Mouse (Mus musculus): ENCODE measurements at regions not wholly inside any gene's neighbourhood (a gene's known extent, or its start where the extent isn't known, plus 50 kb on each side); places are given as distances from the start of the nearest gene placed in this dataset.
"Not testable (repeated sequence)": the region's sequence is repeated elsewhere in the genome, so short reads cannot be mapped to it uniquely, and the experiment has no call there.

DNA sequence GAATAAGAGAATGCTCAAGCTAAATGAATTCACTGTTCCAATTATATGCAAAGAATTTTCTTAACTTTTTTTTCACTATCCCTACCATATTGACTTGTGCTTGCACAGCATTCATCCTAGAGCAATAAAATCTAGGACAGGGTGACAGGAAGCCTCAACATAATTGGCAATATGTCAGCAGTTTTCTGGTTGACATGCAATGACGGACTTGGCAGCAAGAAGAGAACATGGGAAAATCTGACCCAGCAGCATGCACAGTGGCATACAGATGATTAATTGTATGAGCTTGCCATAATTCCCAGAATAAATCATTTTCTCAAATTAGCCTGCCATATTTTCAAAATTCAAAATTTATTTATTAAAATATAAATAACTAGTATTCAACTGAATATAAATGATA lies 152.7 kb downstream of the Amy2a5 start:
- WGBS: 91% methylated on average over 1 of the region's 1 CpGs
- no peak overlapping the region for H3K9ac ChIP-seq
- no peak overlapping the region for H3K4me3 ChIP-seq
- H3K27ac ChIP-seq: no peak overlapping the region
- H3K4me1 ChIP-seq: no peaks in the 10 kb centered on the region
- no peaks in the 10 kb centered on the region for H3K36me3 ChIP-seq (ENCODE audit: poor library complexity, severe bottlenecking)
- no peak overlapping the region for H3K4me2 ChIP-seq
- H3K27me3 ChIP-seq: no peaks in the 10 kb centered on the region
- no peaks in the 10 kb centered on the region for H3K9me3 ChIP-seq (replicated peaks)
- no peak for ATAC-seq

DNA sequence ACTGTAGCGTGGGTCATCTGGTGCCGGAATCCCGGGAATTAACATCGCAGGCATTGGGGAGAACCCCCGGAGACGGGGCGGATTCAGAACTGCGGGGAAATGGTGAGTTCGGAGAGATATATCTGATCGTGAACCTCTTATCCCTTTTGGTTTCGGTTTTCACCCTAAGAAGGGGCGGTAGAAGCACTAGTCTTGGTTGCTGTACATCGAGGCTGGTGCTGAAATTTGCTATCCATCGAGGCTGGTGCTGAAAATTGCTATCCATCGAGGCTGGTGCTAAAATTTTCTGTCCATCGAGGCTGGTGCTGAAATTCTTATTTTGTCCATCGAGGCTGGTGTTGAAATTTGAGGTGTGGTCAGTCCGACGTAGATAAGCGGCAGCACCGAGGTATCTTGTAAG lies 167.8 kb downstream of the Amy2a5 start:
- H3K4me1 ChIP-seq; H3K27me3 ChIP-seq; H3K4me3 ChIP-seq; H3K27ac ChIP-seq; H3K36me3 ChIP-seq (ENCODE audit: poor library complexity, severe bottlenecking); H3K9me3 ChIP-seq (replicated peaks); H3K9ac ChIP-seq; ATAC-seq; H3K4me2 ChIP-seq: not testable (repeated sequence)
- 87% methylated on average over 21 of the region's 21 CpGs for WGBS

DNA sequence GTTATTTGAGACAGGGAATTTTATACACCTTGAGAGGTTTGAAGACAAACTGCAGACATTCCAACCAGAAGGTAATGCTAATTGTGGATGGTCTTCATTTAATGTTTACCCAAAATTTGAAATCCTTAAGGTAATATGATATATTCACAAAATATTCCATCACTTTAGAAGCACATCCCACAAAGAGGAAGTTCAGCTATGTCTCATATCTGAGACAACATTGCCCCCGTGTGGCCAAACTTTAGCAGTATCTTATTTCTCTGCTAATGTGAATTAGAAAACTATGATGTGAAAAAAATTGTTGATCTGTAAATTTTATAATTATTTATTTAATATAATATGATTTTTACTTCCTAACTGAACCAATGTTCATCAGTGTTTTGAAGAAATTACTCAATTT lies 177.9 kb downstream of the Amy2a5 start:
- H3K36me3 ChIP-seq (ENCODE audit: poor library complexity, severe bottlenecking): no peaks in the 10 kb centered on the region
- H3K4me2 ChIP-seq: no peak overlapping the region
- ATAC-seq: peak; percentile 57; the same call in 1 of the 2 replicates
- H3K27me3 ChIP-seq: no peaks in the 10 kb centered on the region
- no peak overlapping the region for H3K4me3 ChIP-seq
- H3K4me1 ChIP-seq: no peaks in the 10 kb centered on the region
- H3K9ac ChIP-seq: no peak overlapping the region
- H3K27ac ChIP-seq: no peak overlapping the region
- WGBS: 0% methylated on average over 1 of the region's 1 CpGs
- no peaks in the 10 kb centered on the region for H3K9me3 ChIP-seq (replicated peaks)

Measured in forebrain, embryonic 13.5 days (tissue).